Mouse (Mus musculus) monocyte, adult 2 months (primary cell): ENCODE results near the gene Lhb.
"Not testable (repeated sequence)": the region's sequence is repeated elsewhere in the genome, so short reads cannot be mapped to it uniquely, and the experiment has no call there.

Experiments
- DNase-seq, 2 experiments: peaks; one replicate each; pipeline ENCODE4 v3.0.0; 2022; ENCODE audit warnings: low spot score in 2 of 2, low read depth in 1 of 2

Gene Lhb

DNA sequence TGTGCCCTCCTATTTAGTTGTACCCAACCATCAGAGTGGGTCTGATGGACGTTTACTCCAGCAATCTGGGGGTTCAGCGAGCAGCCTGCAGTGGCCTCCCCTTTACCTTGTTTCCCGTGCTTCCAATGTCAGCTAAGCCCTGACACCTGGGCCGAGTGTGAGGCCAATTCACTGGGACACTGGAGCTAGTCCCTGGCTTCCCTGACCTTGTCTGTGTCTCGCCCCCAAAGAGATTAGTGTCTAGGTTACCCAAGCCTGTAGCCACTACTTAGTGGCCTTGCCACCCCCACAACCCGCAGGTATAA lies at the start of gene Lhb:
Gene Lhb (plus strand): TSS at position 206 of the 305 bp plus-strand sequence.
- no peak for DNase-seq

DNA sequence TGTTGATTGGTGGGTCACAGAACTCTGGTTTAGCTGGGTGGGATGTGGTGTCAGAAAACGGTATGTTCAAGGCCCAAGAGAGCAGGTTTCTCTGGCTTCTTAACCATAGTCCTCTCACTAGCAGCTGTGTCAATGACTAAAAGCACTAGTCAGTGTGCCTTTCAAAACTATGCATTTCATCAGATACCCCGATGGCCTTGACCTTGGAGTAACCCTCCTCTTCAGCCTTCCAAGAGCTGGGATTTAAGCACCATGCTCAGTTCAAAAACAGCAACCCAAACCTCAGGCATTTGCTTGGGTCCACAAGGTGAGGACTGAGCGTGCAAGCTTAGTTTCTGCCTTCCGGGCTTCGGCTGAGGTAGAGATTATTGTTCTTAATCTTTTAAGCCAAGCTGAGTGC lies 48.2 kb upstream of the Lhb start:
- no peak for DNase-seq

DNA sequence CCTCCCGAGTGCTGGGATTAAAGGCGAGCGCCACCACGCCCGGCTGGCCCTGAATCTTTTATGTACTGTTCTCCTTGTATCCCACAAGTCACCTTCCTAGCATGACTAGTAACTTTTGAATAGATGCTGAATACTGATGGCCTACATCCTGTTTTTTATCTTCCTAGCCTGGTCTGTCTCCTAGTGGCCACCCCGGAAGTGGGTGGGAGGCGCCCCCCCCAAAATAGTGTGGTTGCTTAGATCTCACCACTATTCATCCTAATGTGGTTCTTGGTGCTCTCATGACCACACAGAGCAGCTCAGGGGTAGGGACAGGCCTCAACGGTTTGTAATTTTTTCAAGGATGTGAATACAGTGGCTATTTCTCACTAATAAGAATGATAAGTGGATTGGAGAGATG lies 46.0 kb upstream of the Lhb start:
- no peak for DNase-seq

DNA sequence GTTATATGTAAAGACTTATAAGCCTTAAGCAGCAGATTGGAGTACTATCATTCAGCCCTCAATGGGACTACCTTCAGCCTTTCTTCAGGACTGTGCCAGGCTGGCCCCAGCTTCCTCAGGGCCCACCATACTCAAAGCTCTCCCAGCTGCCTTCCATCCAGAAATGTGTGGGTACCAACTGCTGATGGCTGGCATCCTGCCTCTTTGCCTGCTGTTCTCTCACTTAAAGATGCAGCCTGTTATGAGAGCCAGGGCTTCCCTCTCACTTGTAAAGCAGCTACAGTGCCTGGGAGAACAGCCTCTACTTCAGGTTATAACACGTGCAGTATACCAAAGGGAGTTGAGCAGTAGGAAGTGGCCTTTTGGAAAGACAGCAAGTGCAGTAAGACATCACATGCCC lies 44.6 kb upstream of the Lhb start:
- no peak for DNase-seq

DNA sequence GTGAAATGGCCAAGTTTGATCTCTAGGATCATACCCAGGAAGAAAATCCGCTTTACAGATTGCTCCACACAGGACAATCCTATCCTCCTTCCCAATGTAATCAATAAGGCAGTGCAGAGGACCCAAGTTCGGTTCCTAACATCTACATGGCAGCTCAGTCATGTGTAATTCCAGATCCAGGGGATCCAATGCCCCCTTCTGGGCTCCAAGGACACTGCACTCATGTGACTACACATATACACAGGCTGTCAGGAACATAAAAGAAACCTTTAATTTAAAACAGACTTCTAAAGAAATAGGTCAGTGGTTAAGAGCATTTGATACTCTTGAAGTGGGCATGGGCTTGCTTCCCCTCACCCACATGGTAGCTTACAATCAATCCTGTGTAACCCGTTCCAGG lies 34.5 kb upstream of the Lhb start:
- no peak for DNase-seq

DNA sequence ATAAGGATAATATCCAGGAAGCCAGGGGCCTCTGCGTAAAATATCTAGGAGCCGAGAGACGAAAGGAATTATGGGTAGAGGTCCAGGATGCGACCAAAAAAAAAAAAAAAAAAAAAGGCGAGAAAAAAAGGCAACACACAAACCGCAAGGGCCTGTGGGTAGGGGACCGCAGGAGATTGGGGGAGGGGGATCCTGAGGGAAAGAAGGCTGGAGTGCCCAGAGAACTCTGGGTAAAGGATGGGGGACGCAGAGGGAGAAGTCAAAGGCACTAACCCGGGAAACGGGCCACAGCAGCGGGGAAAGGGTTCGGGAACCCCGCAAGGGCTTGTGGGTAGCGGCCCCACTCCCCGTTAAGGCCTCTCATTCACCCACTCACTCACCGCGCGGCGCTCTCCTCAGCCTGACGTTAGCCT lies 25.5 kb upstream of the Lhb start:
- no peak for DNase-seq

DNA sequence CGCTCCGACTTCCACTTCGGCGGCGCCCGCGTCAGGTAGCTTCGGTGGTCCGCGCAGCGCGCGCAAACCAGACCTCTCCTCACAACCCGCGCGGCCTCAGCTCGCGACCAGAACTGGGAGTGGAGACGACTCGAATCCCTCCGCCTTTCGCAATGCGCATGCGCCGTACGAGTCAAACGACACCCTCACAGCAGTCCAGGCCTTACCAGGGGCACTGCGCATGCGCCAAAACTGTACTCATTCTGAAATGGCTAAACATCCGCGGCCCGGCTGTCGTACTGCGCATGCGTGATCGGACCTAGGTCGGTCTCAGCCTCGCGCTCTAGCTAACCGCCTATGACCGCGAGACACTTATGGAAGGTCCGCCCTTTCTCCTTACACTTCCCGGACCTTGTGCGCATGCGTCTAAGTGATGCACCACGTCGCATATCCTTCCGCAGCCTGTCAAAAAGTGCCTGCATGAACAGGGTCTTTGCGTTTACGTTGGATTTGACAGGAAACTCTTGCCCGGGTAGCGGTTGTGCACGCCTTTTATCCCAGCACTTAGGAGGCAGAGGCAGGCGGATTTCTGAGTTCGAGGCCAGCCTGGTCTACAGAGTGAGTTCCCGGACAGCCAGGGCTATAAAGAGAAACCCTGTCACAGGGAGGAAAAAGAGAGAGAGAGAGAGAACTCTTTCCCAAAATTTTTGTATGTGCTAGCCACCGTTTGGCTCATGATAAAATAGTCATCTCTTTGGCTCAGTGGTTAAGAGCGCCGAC lies 24.9 kb upstream of the Lhb start, which contains the start of gene Snrnp70:
Gene Snrnp70 (minus strand): TSS at position 165 of the 759 bp plus-strand sequence.
- DNase-seq, result peak; percentile 99 to 100

DNA sequence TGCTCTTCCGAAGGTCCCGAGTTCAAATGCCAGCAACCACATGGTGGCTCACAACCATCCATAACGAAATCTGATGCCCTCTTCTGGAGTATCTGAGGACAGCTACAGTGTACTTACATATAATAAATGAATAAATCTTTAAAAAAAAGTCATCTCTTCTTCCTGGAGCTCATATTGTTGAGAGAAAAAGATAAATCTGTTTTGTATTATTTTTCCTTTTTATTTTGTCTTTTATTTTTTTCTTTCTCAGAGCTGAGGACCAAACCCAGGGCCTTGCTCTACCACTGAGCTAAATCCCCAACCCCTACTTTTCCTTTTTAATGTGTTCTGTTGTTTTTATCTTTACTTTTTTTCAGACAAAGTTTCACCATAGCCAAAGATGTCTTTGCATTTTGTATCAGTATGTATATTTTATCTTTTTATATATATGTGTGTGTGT lies 24.3 kb upstream of the Lhb start:
- DNase-seq, result not testable (repeated sequence)

DNA sequence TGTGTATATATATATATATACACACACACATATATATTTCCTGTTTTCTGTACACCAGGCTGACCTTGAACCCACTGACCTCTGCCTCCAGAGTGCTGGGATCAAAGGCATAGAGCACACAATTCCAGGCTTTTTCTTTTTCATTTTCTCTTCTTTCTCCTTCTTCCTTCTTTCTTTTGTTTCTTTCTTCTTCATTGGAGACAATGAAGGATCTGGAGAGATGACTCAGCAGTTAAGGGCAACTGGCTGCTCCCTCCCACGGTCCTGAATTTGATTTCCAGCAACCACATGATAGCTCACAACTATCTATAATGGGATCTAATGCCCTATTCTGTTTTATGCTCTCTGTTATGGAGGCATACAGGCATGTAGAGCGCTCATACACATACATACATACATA lies 23.8 kb upstream of the Lhb start:
- no peak for DNase-seq

DNA sequence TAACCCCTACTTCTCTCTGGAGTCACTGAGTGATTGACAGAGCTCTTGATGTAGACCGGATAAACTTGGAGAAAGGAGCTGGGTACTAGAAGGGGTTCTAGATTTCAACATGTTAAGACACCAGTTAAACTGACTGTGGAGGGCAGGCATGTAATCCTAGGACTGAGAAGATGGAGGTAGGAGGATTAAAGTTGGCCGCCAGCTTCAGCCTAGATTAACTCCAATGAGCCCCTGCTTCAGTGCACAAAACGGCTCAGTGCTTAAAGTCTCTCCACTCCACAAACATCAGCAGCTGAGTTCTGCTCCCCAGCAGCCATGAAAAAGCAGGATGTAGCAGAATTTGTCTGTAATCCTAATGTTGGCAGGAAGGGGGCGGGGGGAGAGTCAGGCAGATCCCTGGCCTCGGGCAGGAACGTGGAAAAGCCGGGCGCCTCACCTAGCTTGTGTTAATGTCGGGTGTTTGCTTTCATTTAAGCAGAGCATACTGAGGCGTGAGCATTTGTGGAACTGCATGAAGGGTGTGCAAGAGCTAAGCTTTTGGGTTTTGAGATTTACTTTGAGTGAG lies 19.0 kb upstream of the Lhb start:
- no peak for DNase-seq

DNA sequence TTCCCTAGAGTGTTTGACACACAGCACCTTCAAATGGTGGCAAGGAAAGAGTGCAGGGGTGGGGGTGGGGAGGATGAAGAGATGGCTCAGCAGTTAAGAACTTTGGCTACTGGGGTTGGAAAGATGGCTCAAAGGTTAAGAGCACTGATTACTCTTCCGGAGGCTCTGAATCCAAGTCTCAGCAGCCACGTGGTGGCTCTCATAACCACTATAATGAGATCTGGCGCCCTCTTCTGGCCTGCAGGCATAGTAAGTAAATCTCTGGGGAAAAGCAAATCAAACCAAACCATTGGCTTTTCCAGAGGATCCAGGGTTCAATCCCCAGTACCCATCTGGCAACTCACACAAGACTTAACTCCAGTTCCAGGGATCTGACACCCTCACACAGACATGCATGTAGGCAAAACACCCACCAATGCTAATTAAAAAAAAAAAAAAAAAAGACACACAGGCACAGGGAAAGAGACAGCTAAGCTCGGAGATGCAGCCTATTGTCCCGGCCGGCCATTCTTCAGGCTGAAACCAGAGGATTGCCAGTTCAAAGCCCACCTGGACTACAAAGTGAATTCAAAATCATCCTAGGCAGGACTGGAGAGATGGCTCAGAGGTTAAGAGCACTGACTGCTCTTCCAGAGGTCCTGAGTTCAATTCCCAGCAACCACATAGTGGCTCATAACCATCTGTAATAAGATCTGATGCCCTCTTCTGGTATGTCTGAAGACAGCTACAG lies 16.9 kb upstream of the Lhb start:
- DNase-seq, result peak in 1 of 2 experiments; percentile 45

DNA sequence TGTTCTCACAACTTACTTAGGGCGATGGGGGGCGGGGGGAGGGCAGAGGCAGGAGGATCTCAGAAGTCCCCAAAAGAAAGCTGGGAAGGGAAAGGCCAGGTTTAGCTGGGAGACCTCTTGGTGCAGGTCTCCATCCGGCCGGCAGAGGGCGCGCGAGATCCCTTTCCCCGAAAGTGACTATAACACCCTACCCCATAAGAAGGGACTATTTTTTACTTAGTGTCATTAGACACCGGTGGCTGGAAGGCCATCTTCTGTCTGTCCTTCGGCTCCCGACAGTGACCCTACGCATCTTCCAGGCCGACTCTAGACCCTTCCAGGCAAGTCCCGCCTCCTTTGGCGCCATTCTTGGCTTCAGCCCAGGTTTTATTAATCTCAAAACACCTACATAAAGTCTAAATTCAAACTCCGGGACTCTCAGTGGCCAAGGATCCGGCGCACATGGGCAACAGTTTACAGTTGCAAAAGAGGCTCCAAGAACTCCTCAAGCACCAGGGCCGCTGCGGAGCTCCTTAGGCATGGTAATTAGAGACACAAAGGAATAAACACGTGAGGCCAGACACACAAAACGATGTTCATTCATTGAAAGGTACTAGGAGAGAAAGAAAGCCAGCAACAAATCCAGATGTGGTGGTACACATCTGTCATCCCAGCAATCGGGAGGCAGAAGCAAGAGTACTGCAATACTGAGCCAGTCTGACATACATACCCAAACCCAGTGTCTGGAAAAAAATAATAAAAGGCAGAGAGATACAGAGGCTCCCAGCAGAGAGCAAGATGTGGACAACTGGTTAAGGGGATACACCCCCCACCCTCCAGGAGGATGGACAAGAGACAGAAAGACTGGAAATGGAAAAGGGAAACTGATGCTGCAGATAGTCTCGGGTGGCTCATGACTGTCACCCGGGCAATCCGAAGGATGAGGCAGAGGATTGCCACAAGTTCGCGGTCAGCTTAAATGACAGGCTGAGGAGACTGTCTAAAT lies 15.2 kb upstream of the Lhb start, which contains the start of gene Kcna7:
Gene Kcna7 (plus strand): TSS at position 563 of the 985 bp plus-strand sequence.
- peak in 1 of 2 experiments; percentile 62 for DNase-seq

DNA sequence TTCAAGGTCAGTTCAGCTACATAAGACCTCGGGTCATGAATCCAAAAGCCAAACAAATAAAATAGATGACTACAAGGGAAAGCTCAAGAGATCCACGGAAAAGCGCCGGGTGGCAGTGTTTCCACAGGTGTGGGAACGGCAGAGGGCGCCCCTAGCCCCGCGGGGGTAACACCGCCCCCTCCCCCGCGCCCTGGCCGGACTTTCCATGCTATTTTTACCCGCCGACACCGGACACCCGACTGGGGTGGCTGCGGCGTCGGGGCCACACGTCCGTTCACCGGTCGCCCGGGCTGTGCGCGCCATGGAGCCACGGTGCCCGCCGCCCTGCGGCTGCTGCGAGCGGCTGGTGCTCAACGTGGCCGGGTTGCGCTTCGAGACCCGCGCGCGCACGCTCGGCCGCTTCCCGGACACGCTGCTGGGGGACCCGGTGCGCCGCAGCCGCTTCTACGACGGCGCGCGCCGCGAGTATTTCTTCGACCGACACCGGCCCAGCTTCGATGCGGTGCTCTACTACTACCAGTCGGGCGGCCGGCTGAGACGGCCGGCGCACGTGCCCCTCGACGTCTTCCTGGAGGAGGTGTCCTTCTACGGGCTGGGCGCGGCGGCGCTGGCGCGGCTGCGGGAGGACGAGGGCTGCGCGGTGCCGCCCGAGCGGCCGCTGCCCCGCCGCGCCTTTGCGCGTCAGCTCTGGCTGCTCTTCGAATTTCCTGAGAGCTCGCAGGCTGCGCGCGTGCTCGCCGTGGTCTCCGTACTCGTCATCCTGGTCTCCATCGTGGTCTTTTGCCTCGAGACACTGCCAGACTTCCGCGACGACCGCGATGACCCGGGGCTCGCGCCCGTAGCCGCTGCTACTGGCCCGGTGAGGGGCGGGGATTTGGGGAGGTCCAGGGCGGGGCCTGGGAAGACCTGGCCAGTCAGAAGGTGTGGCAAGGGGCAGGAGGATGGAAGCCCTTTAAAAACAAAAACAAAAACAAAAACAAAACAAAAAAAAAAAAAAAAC lies 14.2 kb upstream of the Lhb start:
- no peak for DNase-seq

DNA sequence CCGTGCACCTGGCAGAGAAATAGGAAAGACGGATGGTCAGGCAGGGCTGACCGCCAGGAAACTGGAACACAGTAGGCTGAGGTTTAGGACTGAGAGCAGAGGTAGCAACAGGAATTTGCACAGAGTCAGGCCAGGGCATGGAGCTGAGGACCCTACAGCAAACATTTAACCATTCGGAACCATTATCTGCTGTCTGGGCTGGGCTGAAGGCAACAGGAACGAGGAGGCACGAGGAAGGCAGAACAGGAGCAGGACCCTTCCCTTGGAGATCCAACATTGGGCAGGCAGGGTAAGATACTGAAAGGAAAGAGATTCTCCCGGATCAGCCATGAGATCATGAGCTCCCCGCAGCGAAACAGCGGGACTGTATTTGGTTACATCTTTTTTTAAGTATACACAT lies 12.8 kb upstream of the Lhb start:
- no peak for DNase-seq

DNA sequence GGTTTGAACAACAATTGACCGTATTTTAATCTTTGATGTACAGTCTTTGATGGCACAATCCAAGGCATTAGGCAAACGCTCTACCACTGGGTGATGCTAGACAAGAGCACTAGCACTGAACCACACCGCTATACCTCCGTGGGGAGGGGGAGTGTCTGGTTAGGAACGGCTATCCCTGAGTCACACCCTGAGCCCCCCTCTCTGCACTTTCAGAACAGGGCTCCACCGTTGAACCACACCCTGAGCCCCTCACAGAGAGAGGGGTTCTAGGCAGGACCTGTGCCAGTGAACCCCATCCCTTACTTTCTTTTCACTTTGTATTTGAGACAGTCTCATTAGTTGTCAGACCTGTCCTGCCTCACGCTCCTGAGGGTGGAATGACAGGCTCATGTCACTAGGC lies 12.3 kb upstream of the Lhb start:
- no peak for DNase-seq

DNA sequence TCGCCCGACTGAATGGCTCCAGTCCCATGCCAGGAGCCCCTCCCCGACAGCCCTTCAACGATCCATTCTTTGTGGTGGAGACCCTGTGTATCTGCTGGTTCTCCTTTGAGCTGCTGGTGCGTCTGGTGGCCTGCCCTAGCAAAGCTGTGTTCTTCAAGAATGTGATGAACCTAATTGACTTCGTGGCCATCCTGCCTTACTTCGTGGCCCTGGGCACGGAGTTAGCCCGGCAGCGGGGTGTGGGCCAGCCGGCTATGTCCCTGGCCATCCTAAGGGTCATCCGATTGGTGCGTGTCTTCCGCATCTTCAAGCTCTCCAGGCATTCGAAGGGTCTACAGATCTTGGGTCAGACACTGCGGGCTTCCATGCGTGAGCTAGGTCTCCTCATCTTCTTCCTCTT lies 11.7 kb upstream of the Lhb start:
- DNase-seq, result no peak

DNA sequence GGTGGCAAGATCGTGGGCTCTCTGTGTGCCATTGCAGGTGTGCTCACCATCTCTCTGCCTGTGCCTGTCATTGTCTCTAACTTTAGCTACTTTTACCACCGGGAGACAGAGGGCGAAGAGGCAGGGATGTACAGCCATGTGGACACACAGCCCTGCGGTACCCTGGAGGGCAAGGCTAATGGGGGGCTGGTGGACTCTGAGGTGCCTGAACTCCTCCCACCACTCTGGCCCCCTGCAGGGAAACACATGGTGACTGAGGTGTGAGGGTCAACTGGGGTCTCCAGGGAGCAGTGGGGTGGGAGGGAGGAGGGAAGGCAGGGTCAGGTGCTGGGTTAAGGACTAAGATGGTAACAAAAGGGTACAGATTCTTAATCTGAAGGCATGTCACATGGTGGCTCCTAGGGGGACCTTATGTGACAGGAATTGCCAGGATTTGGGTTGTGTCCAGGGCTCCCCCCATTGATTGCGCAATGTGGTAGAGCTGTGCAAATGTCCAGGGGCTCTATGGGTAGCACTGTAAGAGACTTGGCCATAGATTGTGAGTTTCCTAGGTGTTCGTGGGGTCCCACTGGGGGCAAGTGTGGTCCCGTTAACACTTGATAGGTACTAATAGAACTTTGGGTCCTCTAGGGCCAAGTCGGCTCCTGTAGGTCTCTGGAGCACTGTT lies 11.0 kb upstream of the Lhb start:
- DNase-seq, result no peak

DNA sequence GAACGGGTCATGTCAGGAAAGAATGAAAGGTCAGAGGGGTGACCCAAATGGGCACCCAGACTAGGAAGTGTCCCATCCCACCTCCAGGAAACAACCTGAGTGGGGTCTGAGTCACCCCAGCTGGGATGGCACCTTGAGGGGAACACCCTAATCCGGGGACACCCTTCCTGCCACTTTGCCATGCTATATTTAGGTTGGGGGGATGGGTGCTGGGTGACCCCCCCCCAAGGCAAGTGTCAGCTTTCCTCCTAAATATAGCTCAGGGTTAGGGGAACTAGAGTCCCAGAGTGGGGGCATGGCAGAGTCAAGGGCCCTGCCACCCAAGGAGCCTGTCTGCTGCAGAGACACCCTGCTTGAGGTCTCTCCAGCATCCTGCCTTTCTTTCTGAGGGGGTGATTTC lies 8.2 kb upstream of the Lhb start:
- no peak for DNase-seq

DNA sequence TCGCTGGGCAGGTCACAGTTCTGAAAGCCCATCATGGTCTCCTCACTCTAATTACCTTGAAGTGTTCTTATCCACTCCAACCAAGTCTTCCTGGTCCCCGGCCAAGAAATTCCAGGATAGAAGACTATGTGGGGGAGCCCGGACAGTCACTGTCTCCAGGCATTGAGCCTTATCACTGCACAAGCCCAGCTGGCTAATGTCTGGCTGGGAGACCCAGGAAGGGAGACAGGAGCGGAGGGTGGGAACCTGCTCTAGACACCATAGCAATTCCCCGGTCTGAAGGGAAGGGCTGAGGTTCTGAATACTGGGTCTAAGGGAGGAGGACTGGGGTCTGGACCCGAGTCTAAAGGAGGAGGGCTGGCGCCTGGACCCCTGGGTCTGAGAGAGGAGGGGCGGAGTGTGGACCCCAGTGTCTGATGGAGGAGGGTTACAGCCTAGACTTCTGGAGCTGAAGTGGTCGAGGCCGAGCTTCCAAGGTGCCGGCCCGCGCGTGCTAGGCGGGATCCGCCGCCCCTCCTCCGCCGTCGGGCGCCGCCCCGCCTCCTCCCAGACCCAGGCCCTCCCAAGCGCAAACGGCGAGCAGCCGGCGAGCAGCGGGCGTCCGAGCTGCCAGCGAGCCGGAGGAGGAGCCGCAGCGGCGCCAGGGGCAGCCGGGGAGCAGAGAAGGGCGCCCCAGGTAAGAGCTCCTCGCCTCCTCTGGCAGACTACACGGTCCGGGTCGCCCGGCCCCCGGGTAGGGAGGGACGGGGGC lies 7.3 kb upstream of the Lhb start, which contains the start of gene Ntf5:
Gene Ntf5 (plus strand): TSS at position 583 of the 751 bp plus-strand sequence.
- DNase-seq, result no peak
